Mouse (Mus musculus): ENCODE measurements around the gene Glrx2. TPM values are rescaled to one million over a fixed set of nuclear protein-coding genes. Genes with fewer than 3 reads are reported as not detected.
"Not testable (repeated sequence)": the region's sequence is repeated elsewhere in the genome, so short reads cannot be mapped to it uniquely, and the experiment has no call there.

Glrx2 gene
- 64.8 and 71.2 TPM in 2 replicates for polyA plus RNA-seq (2011; ENCODE audit: insufficient read length, low read depth, missing spikeins)

DNA sequence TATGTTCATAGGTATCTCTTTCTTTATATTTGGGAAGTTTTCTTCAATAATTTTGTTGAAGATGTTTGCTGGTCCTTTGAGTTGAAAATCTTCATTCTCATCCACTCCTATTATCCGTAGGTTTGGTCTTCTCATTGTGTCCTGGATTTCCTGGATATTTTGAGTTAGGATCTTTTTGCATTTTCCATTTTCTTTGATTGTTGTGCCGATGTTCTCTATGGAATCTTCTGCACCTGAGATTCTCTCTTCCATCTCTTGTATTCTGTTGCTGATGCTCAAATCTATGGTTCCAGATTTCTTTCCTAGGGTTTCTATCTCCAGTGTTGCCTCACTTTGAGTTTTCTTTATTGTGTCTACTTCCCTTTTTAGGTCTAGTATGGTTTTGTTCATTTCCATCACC, at the start of gene Glrx2:
Gene Glrx2 (plus strand): TSS at position 301 of the 400 bp plus-strand sequence.
- H3K27ac ChIP-seq (ENCODE audit: insufficient read depth, low read length); H3K4me3 ChIP-seq (ENCODE audit: insufficient read depth, low read length); H3K4me1 ChIP-seq (ENCODE audit: control insufficient read depth, insufficient read depth, low read length): not testable (repeated sequence)

GRCm38 (mm10) chr1:143675734-143676361, 40.3 kb upstream of the Glrx2 start:
- Histone ChIP-seq H3K4me1 (ENCODE audit: control insufficient read depth, insufficient read depth, low read length) (no peaks in the 10 kb centered on the region), H3K4me3 (ENCODE audit: insufficient read depth, low read length) (no peak overlapping the region), H3K27ac (ENCODE audit: insufficient read depth, low read length) (no peak overlapping the region)
- no peak for TF ChIP-seq CTCF (IDR thresholded peaks at IDR 0.05; ENCODE audit: borderline replicate concordance, insufficient read depth, low read length)
- TF ChIP-seq POLR2A (IDR thresholded peaks at IDR 0.05; ENCODE audit: low read depth, low read length) = no peak

- Histone ChIP-seq H3K4me1 (ENCODE audit: control insufficient read depth, insufficient read depth, low read length) (no peaks in the 10 kb centered on the region), H3K4me3 (ENCODE audit: insufficient read depth, low read length) (no peak overlapping the region), H3K27ac (ENCODE audit: insufficient read depth, low read length) (no peak overlapping the region)
- TF ChIP-seq POLR2A (IDR thresholded peaks at IDR 0.05; ENCODE audit: low read depth, low read length) (no peak), CTCF (IDR thresholded peaks at IDR 0.05; ENCODE audit: borderline replicate concordance, insufficient read depth, low read length) (no peak)
Observed at GRCm38 (mm10) chr1:143681108-143681507, 35.0 kb upstream of the Glrx2 start.

GRCm38 (mm10) chr1:143684849-143685248, 31.3 kb upstream of the Glrx2 start:
- TF ChIP-seq CTCF (IDR thresholded peaks at IDR 0.05; ENCODE audit: borderline replicate concordance, insufficient read depth, low read length) = no peak
- TF ChIP-seq POLR2A (IDR thresholded peaks at IDR 0.05; ENCODE audit: low read depth, low read length) = no peak

GRCm38 (mm10) chr1:143701736-143702135, 14.4 kb upstream of the Glrx2 start:
- peak overlapping the region; percentile 99 for H3K4me3 ChIP-seq (ENCODE audit: insufficient read depth, low read length)
- peaks cover 3% of the 10 kb centered on the region; the same call in 1 of the 2 replicates for H3K4me1 ChIP-seq (ENCODE audit: control insufficient read depth, insufficient read depth, low read length)
- TF ChIP-seq CTCF (IDR thresholded peaks at IDR 0.05; ENCODE audit: borderline replicate concordance, insufficient read depth, low read length) (no peak), POLR2A (IDR thresholded peaks at IDR 0.05; ENCODE audit: low read depth, low read length) (no peak)
- H3K27ac ChIP-seq (ENCODE audit: insufficient read depth, low read length) = no peak overlapping the region

More at GRCm38 (mm10) chr1:143684849-143685248, 31.3 kb upstream of the Glrx2 start:
- Histone ChIP-seq H3K4me3 (ENCODE audit: insufficient read depth, low read length) (no peak overlapping the region), H3K4me1 (ENCODE audit: control insufficient read depth, insufficient read depth, low read length) (no peaks in the 10 kb centered on the region), H3K27ac (ENCODE audit: insufficient read depth, low read length) (no peak overlapping the region)

DNA sequence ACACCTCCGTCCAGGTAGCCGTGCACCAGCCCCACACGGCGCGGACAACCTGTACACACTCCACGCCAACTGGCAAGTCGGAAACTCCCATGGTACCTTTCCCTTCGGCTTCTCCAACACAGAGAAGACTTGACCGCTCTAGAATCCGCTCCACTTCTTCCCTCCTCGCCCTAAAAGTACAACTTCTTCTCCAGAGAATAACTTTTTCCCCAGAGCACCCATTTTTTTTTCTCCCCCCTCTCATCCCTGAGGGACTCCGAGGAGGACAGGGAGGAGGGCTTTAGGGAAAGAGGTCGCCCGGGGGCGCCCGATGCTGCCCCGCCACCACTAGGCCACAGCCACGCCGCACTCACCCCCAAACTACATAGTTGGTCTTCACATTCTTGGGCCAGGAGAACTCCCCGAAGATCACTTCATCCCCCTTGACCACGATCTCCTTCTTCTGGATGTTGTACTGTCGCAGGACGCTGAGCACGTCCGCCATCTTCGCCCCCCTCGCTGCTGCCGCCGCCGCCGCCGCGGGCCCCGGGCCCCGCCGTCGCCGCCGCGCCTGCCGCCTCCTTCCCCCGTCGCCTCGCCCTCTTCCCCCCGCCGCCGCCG, 13.9 kb upstream of the Glrx2 start:
- Histone ChIP-seq H3K4me3 (ENCODE audit: insufficient read depth, low read length) (peak overlapping the region; percentile 99), H3K4me1 (ENCODE audit: control insufficient read depth, insufficient read depth, low read length) (peaks cover 3% of the 10 kb centered on the region; the same call in 1 of the 2 replicates), H3K27ac (ENCODE audit: insufficient read depth, low read length) (peak overlapping the region; percentile 88)
- no peak for TF ChIP-seq CTCF (IDR thresholded peaks at IDR 0.05; ENCODE audit: borderline replicate concordance, insufficient read depth, low read length)
- TF ChIP-seq POLR2A (IDR thresholded peaks at IDR 0.05; ENCODE audit: low read depth, low read length) = no peak; the same call in 1 of the 2 replicates

- TF ChIP-seq CTCF (IDR thresholded peaks at IDR 0.05; ENCODE audit: borderline replicate concordance, insufficient read depth, low read length) = 0 out of 2 replicates have a peak, but pooled peaks have one; percentile 4
- TF ChIP-seq POLR2A (IDR thresholded peaks at IDR 0.05; ENCODE audit: low read depth, low read length) = peak; percentile 66
- peak within 1 kb of the TSS; percentile 99 for H3K4me3 ChIP-seq (ENCODE audit: insufficient read depth, low read length)
Observed at GRCm38 (mm10) chr1:143702741-143703262, 13.3 kb upstream of the Glrx2 start, which contains the start of gene Cdc73. TSS of gene Cdc73 (minus strand) at chr1:143702893.

DNA sequence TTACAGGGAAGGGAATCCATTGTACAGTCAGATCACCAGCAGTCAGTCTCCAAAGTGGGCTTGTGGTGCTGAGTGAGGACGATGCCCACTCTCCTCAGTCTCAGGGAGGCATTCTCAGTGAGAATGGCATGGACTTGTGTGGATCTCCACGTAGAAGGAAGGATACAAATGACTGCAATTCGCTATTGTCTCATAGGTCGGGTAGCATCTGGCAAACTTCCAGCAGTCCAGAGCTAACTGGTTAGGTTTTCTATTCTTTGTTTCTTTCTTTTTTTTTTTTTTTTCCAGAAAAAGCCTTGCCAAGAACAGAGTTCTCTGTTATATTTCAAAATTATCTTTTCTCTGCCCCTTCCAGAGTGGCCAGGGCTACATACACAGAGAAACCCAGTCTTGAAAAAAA, 9.1 kb upstream of the Glrx2 start:
- Histone ChIP-seq H3K27ac (ENCODE audit: insufficient read depth, low read length) (no peak overlapping the region), H3K4me1 (ENCODE audit: control insufficient read depth, insufficient read depth, low read length) (peaks cover 3% of the 10 kb centered on the region; the same call in 1 of the 2 replicates), H3K4me3 (ENCODE audit: insufficient read depth, low read length) (no peak overlapping the region)
- TF ChIP-seq POLR2A (IDR thresholded peaks at IDR 0.05; ENCODE audit: low read depth, low read length) (no peak), CTCF (IDR thresholded peaks at IDR 0.05; ENCODE audit: borderline replicate concordance, insufficient read depth, low read length) (no peak)

More at GRCm38 (mm10) chr1:143702741-143703262, 13.3 kb upstream of the Glrx2 start, which contains the start of gene Cdc73:
- Histone ChIP-seq H3K4me1 (ENCODE audit: control insufficient read depth, insufficient read depth, low read length) (peaks cover 3% of the 10 kb centered on the region; the same call in 1 of the 2 replicates), H3K27ac (ENCODE audit: insufficient read depth, low read length) (peak within 1 kb of the TSS; percentile 88)

DNA sequence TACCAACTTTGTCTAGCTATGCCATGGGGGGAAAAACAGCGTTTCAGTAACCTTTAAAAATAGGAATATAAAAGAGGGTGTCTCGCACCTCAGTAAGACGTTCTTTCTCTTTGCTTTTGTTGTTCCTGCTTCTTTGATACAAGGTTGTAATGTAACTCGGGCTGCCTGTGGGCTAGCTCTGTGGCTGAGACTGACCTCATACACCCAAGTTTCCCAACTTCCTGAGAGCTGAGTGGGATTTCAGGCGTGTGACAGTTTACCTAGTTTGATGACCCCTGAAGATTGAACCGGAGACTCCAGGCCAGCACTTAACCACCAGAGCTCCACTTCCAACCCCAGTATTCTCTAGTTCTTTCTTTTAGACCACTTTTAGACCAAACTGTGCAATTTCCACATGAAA, 7.8 kb upstream of the Glrx2 start:
- Histone ChIP-seq H3K4me3 (ENCODE audit: insufficient read depth, low read length) (no peak overlapping the region), H3K27ac (ENCODE audit: insufficient read depth, low read length) (no peak overlapping the region), H3K4me1 (ENCODE audit: control insufficient read depth, insufficient read depth, low read length) (no peaks in the 10 kb centered on the region)
- TF ChIP-seq CTCF (IDR thresholded peaks at IDR 0.05; ENCODE audit: borderline replicate concordance, insufficient read depth, low read length) (no peak), POLR2A (IDR thresholded peaks at IDR 0.05; ENCODE audit: low read depth, low read length) (no peak)
